Mouse (Mus musculus): Measurements from ENCODE around the gene Ednrb.
"Not testable (repeated sequence)": the region's sequence is repeated elsewhere in the genome, so short reads cannot be mapped to it uniquely, and the experiment has no call there.

Ednrb gene

GRCm38 (mm10) chr14:103822590-103822989 lies 21.6 kb downstream of the Ednrb start:
- DNase-seq (ENCODE audit: low spot score), result no peak

- DNase-seq (ENCODE audit: low spot score), result no peak
Measured at GRCm38 (mm10) chr14:103816637-103817308, 27.4 kb downstream of the Ednrb start.

GRCm38 (mm10) chr14:103815542-103815941 lies 28.7 kb downstream of the Ednrb start:
- no peak for DNase-seq (ENCODE audit: low spot score)

GRCm38 (mm10) chr14:103814015-103814691 lies 30.0 kb downstream of the Ednrb start:
- DNase-seq (ENCODE audit: low spot score), result no peak

GRCm38 (mm10) chr14:103813246-103813645 lies 31.0 kb downstream of the Ednrb start:
- DNase-seq (ENCODE audit: low spot score), result no peak

- DNase-seq (ENCODE audit: low spot score), result no peak
Measured at GRCm38 (mm10) chr14:103811291-103811690, 32.9 kb downstream of the Ednrb start.

GRCm38 (mm10) chr14:103803907-103804659 lies 40.1 kb downstream of the Ednrb start:
- no peak for DNase-seq (ENCODE audit: low spot score)

GRCm38 (mm10) chr14:103797123-103797522 lies 47.1 kb downstream of the Ednrb start:
- no peak for DNase-seq (ENCODE audit: low spot score)

GRCm38 (mm10) chr14:103795591-103795990 lies 48.6 kb downstream of the Ednrb start:
- DNase-seq (ENCODE audit: low spot score), result no peak

GRCm38 (mm10) chr14:103793409-103793808 lies 50.8 kb downstream of the Ednrb start:
- DNase-seq (ENCODE audit: low spot score), result no peak

- DNase-seq (ENCODE audit: low spot score), result no peak
Measured at GRCm38 (mm10) chr14:103792726-103793125, 51.5 kb downstream of the Ednrb start.

- DNase-seq (ENCODE audit: low spot score), result no peak
Measured at GRCm38 (mm10) chr14:103787547-103787946, 56.7 kb downstream of the Ednrb start.

- DNase-seq (ENCODE audit: low spot score), result no peak
Measured at GRCm38 (mm10) chr14:103785096-103785965, 58.9 kb downstream of the Ednrb start.

GRCm38 (mm10) chr14:103780336-103780735 lies 63.9 kb downstream of the Ednrb start:
- DNase-seq (ENCODE audit: low spot score), result not testable (repeated sequence)

- DNase-seq (ENCODE audit: low spot score), result no peak
Measured at GRCm38 (mm10) chr14:103779276-103779675, 64.9 kb downstream of the Ednrb start.

- no peak for DNase-seq (ENCODE audit: low spot score)
Measured at GRCm38 (mm10) chr14:103778533-103779151, 65.6 kb downstream of the Ednrb start.

GRCm38 (mm10) chr14:103778009-103778431 lies 66.2 kb downstream of the Ednrb start:
- DNase-seq (ENCODE audit: low spot score), result no peak

GRCm38 (mm10) chr14:103777386-103777785 lies 66.8 kb downstream of the Ednrb start:
- no peak for DNase-seq (ENCODE audit: low spot score)

GRCm38 (mm10) chr14:103769319-103770245 lies 74.6 kb downstream of the Ednrb start:
- DNase-seq (ENCODE audit: low spot score), result no peak

GRCm38 (mm10) chr14:103767488-103767887 lies 76.7 kb downstream of the Ednrb start:
- DNase-seq (ENCODE audit: low spot score), result no peak

Measured in adipocyte (in vitro differentiated cells).